Mouse (Mus musculus) midbrain, embryonic 12.5 days (tissue): ENCODE data around the gene Ngb. TPM values are rescaled to one million over a fixed set of nuclear protein-coding genes. Genes with fewer than 3 reads are reported as not detected.

Experiments
- ATAC-seq: fragments of 200-750 bp; cut with Nextera tagmentation; 2 replicates; pipeline ENCODE4 v1.8.0; 2017; ENCODE audit warnings: low read depth, moderate TSS enrichment, moderate library complexity; ENCODE audit not compliant: low FRiP score
- H3K27ac ChIP-seq: fragments of 300-500 bp; sonication (generic); replicated peaks from 2 replicates; pipeline ENCODE4 v1.5.1; 2016; ENCODE audit warnings: mild to moderate bottlenecking
- H3K27me3 ChIP-seq: fragments of 300-500 bp; sonication (generic); 2 replicates; pipeline ENCODE4 v1.6.1; 2016; ENCODE audit warnings: mild to moderate bottlenecking
- H3K36me3 ChIP-seq: fragments of 300-500 bp; sonication (generic); 2 replicates; pipeline ENCODE4 v1.6.1; 2016
- H3K4me1 ChIP-seq: fragments of 300-500 bp; sonication (generic); 2 replicates; pipeline ENCODE4 v1.6.1; 2016
- H3K4me2 ChIP-seq: fragments of 300-500 bp; sonication (generic); replicated peaks from 2 replicates; pipeline ENCODE4 v1.6.1; 2016; ENCODE audit warnings: mild to moderate bottlenecking, moderate library complexity
- H3K4me3 ChIP-seq: fragments of 300-500 bp; sonication (generic); 2 replicates; pipeline ENCODE4 v1.5.1; 2016; ENCODE audit warnings: mild to moderate bottlenecking
- H3K9ac ChIP-seq: fragments of 300-500 bp; sonication (generic); replicated peaks from 2 replicates; pipeline ENCODE4 v1.6.1; 2016; ENCODE audit warnings: mild to moderate bottlenecking, moderate library complexity
- H3K9me3 ChIP-seq: fragments of 300-500 bp; sonication (generic); 2 replicates; pipeline ENCODE4 v1.6.1; 2016; ENCODE audit warnings: mild to moderate bottlenecking
- WGBS: fragments of 180-500 bp; shearing (Covaris S2); methylation state at CpG from one replicate; pipeline ENCODE4 v1.1.7; 2016; 5-methylcytosine and 5-hydroxymethylcytosine counted together
- polyA plus RNA-seq: library from polyadenylated mRNA; unstranded; fragments of >200 nt; fragmentation: Nextera tagmentation; extraction: Ambion mirVana; gene quantifications from 2 replicates; pipeline ENCODE4 v1.2.1, GENCODE M21; 2016

The Ngb gene
- polyA plus RNA-seq: 0.66 and 0.69 TPM in 2 replicates

DNA sequence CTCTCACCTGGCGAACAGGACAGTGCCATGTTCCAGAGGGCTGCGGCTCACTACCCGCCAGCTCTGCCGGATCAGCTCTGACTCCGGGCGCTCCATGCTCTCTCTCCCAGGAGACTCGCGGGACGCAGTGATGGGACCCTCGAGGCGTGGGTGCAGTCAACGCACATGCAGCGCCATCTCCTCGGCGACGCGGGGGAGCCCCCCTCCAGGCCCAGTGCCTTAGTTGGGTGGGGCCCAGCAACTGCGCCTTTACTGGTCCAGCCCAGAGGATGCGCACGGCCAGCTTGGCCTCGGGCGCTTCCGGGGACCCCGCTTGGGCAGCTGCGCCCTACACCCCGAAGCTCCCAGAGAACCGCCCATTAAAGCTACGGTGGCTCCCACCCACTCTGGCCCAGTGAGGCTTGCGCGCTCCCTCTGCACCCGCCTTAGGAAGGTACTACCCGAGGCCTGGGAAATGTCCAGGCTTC is at the start of gene Ngb:
Ngb (minus strand) TSS at position 375 of the 467 bp plus-strand sequence.
- Histone ChIP-seq H3K4me3 (peak within 1 kb of the TSS; percentile 32), H3K36me3 (no peaks in the 10 kb centered on the region), H3K4me1 (peaks cover 9% of the 10 kb centered on the region; the same call in 1 of the 2 replicates), H3K27me3 (peaks cover 44% of the 10 kb centered on the region), H3K27ac (no peak within 1 kb of the TSS), H3K9me3 (no peaks in the 10 kb centered on the region), H3K9ac (no peak within 1 kb of the TSS; the same call in 1 of the 2 replicates), H3K4me2 (peak within 1 kb of the TSS; percentile 56)
- 3% methylated on average over 32 of the region's 32 CpGs for WGBS
- no peak for ATAC-seq

DNA sequence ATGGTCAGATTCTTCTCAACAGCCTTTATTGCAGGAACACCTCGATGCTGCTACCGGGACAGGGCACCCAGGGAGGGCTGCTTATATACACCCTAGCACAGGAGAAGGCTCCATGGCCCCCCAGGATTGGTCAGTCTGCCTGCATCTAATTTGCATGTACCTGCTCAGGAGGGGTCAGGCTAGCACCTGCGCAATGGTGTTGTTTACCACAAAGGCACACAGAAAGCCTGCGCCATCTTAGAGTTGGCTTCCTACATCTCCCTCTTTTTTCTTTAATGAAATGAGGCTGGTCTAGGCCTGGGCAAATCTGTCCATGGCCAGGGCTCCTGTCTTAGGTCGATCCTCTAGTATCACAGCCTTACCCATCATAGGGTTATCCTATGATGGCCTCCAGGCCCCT is 47.1 kb upstream of the Ngb start:
- 0 out of 2 replicates have a peak, but pooled peaks cover 5% of the 10 kb centered on the region for H3K9me3 ChIP-seq
- H3K36me3 ChIP-seq: peaks cover 7% of the 10 kb centered on the region; the same call in 1 of the 2 replicates
- peaks cover 16% of the 10 kb centered on the region for H3K4me1 ChIP-seq
- H3K27me3 ChIP-seq: no peaks in the 10 kb centered on the region
- H3K4me2 ChIP-seq: no peak overlapping the region
- 96% methylated on average over 5 of the region's 5 CpGs for WGBS
- H3K27ac ChIP-seq: no peak overlapping the region
- no peak overlapping the region for H3K4me3 ChIP-seq
- no peak overlapping the region for H3K9ac ChIP-seq
- ATAC-seq: no peak

DNA sequence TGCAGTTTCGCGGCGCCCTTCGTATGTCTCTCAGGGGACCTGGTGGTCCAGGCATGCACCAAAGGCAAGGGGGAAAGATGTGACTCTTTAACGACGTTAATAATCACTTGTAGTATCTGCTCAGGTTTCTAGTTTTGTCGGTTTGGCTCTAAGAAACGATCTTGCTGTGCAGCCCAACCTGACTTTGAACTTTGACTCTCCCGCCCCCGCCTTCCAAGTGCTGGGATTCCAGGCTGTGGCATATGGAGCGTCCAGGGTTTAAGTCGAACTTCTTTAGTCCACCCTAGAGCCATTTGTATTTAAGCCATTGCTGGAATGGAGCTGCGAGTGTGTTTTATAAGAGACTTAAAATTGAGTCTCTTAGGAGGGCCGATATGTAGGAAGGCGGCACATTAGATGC is 45.8 kb upstream of the Ngb start:
- 20% methylated on average over 15 of the region's 15 CpGs for WGBS
- Histone ChIP-seq H3K4me3 (peak overlapping the region; percentile 90), H3K36me3 (peaks cover 7% of the 10 kb centered on the region; the same call in 1 of the 2 replicates), H3K4me2 (peak overlapping the region; percentile 66), H3K27me3 (no peaks in the 10 kb centered on the region), H3K27ac (peak overlapping the region; percentile 96), H3K4me1 (peaks cover 16% of the 10 kb centered on the region), H3K9ac (peak overlapping the region; percentile 72), H3K9me3 (0 out of 2 replicates have a peak, but pooled peaks cover 3% of the 10 kb centered on the region)
- no peak for ATAC-seq

DNA sequence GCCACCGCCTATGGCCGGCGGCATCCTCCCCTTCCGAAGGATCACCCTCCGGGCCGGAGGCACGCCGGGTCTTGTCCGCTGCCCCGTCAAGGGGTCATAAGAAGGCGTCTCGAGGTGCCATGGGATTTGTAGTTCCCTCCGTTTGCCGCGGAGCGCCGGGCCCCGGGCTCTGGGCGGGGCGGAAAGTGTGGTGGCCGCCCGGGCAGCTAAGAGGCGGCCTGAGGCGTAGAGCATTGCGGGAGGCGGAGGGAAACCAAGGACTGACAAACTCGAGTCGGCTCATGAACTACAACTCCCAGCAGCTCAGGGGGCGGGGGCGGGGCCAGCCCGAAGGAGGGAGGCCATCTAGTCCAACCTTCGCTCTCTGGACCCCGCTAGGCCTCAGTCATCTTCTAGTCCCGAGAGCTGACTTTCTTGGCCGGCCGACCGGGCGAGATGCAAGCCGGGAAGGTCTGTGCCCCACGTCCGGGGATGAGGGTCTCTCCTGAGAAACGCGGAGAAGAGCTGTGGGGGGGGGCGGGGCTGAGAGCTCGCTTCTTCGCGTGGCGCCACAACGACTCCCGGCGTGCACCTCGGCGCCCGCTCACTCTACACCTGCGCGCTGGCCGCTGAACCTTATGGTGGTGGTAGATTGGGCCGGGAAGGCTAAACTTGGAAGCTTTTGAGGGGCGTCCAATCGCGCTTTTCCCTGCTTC is 45.2 kb upstream of the Ngb start, which contains the start of gene Pomt2:
Pomt2 (minus strand) TSS at position 574 of the 695 bp plus-strand sequence.
- no peaks in the 10 kb centered on the region for H3K27me3 ChIP-seq
- H3K36me3 ChIP-seq: peaks cover 7% of the 10 kb centered on the region; the same call in 1 of the 2 replicates
- H3K9ac ChIP-seq: peak within 1 kb of the TSS; percentile 72
- H3K27ac ChIP-seq: peak within 1 kb of the TSS; percentile 96
- H3K4me3 ChIP-seq: peak within 1 kb of the TSS; percentile 90
- H3K9me3 ChIP-seq: 0 out of 2 replicates have a peak, but pooled peaks cover 3% of the 10 kb centered on the region
- WGBS: under 1% methylated on average over 61 of the region's 61 CpGs
- peak within 1 kb of the TSS; percentile 66 for H3K4me2 ChIP-seq
- peak; percentile 97 for ATAC-seq
- peaks cover 16% of the 10 kb centered on the region for H3K4me1 ChIP-seq

DNA sequence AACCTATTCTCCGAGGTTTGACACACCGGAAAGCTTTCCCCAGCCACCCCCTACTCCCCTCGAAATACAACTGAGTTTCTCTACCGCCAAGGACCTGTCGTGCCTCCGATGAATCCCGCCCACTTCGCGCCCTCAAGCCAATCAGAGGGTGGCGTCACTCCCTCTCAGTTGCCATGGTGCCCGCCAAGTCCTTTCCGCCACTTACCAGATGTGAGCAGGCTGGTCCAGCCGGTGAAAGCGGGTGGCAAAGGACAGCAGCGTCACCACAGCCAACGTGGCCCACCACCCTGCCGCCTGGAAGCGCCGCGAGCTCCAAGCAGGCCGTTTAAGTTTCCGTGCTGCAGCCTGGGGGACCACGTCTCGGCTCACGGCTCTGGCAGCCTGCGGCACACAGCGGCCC is 44.6 kb upstream of the Ngb start, which contains the start of gene Gstz1:
Gstz1 (plus strand) TSS at position 200 of the 400 bp plus-strand sequence.
- H3K4me1 ChIP-seq: peaks cover 16% of the 10 kb centered on the region
- H3K36me3 ChIP-seq: peaks cover 7% of the 10 kb centered on the region; the same call in 1 of the 2 replicates
- peak; percentile 91 for ATAC-seq
- peak within 1 kb of the TSS; percentile 66 for H3K4me2 ChIP-seq
- peak within 1 kb of the TSS; percentile 90 for H3K4me3 ChIP-seq
- H3K9ac ChIP-seq: peak within 1 kb of the TSS; percentile 72
- H3K27ac ChIP-seq: peak within 1 kb of the TSS; percentile 96
- no peaks in the 10 kb centered on the region for H3K27me3 ChIP-seq
- whole genome bisulfite sequencing: under 1% methylated on average over 27 of the region's 27 CpGs
- 0 out of 2 replicates have a peak, but pooled peaks cover 3% of the 10 kb centered on the region for H3K9me3 ChIP-seq

DNA sequence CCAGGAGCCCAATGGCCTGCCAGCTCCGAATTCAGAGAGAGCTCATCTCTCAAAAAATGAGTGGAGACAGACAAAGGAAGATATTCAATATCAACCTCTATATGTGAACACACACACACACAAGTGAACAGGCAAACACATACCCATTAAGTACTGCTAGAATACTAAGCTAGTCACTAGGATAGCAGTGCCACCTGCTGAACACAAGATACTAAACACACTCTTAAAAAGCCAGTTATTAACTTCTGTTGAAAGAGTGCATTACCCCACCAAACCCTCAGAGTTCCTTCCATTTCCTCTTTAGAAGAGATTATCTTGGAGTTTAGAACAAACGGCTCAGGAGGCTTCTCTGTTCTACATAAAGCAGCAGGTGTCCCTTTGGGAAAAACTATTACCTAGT is 39.8 kb upstream of the Ngb start:
- H3K36me3 ChIP-seq: peaks cover 3% of the 10 kb centered on the region; the same call in 1 of the 2 replicates
- no peak overlapping the region for H3K4me3 ChIP-seq
- no peaks in the 10 kb centered on the region for H3K27me3 ChIP-seq
- no peak overlapping the region for H3K27ac ChIP-seq
- H3K9me3 ChIP-seq: no peaks in the 10 kb centered on the region
- 76% methylated on average over 2 of the region's 2 CpGs for WGBS
- H3K4me1 ChIP-seq: peaks cover 23% of the 10 kb centered on the region
- no peak overlapping the region for H3K9ac ChIP-seq
- no peak overlapping the region for H3K4me2 ChIP-seq
- ATAC-seq: no peak

DNA sequence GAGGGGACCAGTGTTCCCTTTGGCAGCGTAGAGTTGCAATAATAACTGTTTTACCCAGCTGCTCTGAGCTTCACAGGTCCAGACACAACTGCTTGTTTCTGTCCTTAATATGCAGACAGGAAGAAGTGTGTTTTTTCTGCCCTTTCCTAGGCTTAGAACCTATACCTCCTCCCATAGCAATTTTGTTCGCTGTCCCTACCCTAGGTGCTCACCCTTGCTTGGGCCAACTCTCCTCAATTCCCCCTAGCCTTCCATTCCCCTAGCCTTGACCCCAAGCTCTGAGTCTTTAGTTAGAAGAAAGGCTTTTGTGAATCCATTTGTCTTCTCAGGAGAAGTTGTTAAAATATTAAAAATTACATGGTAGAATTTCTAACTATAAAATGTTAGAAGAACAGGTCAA is 36.4 kb upstream of the Ngb start:
- no peak for ATAC-seq
- no peaks in the 10 kb centered on the region for H3K27me3 ChIP-seq
- H3K4me3 ChIP-seq: no peak overlapping the region
- H3K27ac ChIP-seq: peak overlapping the region; percentile 64
- no peak overlapping the region for H3K9ac ChIP-seq
- H3K4me2 ChIP-seq: no peak overlapping the region
- H3K36me3 ChIP-seq: peaks cover 3% of the 10 kb centered on the region; the same call in 1 of the 2 replicates
- peaks cover 14% of the 10 kb centered on the region for H3K4me1 ChIP-seq
- H3K9me3 ChIP-seq: no peaks in the 10 kb centered on the region
- 43% methylated on average over 2 of the region's 2 CpGs for WGBS

DNA sequence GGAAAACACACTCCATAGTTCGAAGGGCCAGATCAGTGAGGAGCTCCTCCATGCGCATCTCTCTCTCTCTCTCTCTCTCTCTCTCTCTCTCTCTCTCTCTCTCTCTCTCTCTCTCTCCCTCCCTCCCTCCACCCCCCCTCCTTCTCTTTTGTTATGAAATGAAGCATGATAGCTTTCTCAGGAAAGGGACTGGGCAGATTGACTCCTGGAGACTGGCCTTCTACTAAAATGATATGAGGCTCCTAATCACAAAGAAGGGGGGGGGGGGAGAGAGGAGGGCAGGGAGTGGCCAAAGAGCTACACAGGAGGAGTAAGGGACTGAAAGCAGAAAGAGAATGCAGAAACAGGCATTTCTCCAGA is 36.0 kb upstream of the Ngb start:
- Histone ChIP-seq H3K4me1 (peaks cover 14% of the 10 kb centered on the region), H3K9me3 (no peaks in the 10 kb centered on the region), H3K27ac (peak overlapping the region; percentile 76), H3K4me2 (peak overlapping the region; percentile 5; the same call in 1 of the 2 replicates), H3K27me3 (no peaks in the 10 kb centered on the region), H3K4me3 (no peak overlapping the region), H3K9ac (peak overlapping the region; percentile 28; the same call in 1 of the 2 replicates), H3K36me3 (peaks cover 3% of the 10 kb centered on the region)
- peak; percentile 57 for ATAC-seq
- WGBS: 21% methylated on average over 2 of the region's 2 CpGs

DNA sequence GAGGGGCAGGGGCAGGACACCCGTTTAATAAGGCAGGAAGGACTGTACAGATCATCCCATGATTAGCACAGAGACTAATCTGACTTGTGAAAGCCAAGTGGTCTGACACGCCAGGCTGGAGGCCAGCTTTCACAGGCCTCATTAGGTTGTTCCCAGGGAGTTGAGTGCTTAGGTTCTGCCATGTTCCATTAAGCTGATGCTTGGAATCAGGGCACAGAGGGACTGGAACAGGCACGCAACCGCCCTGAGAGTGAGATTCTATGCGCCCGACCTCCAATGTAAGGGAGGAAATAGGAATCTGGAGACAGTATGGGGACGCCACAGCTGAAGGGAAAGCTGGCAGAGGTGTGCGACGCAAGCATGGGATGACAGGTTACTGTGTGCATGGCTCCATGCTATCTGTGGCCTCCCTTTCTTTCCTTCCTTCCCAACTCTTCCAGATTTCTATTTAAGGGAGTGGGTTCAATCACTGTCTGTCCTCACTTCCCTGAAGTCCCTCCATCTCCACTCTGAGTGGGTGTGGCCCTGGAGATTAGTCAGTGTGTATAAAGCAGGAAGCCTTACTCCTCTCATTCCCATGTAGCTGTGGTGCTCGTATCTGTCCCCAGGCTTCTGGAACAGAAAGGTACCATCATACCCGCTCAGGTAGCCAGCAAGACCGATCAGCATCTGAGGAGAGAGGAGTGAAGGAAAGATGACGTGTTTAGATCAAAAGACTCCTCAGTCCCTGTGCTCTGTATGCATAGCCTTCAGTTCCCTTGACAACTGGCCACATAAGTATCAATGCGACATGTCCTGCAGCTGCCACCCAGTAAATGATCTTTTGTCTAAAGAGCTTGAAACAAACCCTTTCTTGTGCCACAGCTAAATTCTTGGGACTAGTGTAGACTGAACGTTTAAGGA is 35.4 kb upstream of the Ngb start:
- peaks cover 14% of the 10 kb centered on the region for H3K4me1 ChIP-seq
- peaks cover 3% of the 10 kb centered on the region for H3K36me3 ChIP-seq
- no peaks in the 10 kb centered on the region for H3K27me3 ChIP-seq
- no peak overlapping the region for H3K4me3 ChIP-seq
- H3K9ac ChIP-seq: peak overlapping the region; percentile 28; the same call in 1 of the 2 replicates
- peak; percentile 88 for ATAC-seq
- H3K9me3 ChIP-seq: no peaks in the 10 kb centered on the region
- H3K4me2 ChIP-seq: peak overlapping the region; percentile 5; the same call in 1 of the 2 replicates
- WGBS: 55% methylated on average over 15 of the region's 15 CpGs
- H3K27ac ChIP-seq: peak overlapping the region; percentile 76

DNA sequence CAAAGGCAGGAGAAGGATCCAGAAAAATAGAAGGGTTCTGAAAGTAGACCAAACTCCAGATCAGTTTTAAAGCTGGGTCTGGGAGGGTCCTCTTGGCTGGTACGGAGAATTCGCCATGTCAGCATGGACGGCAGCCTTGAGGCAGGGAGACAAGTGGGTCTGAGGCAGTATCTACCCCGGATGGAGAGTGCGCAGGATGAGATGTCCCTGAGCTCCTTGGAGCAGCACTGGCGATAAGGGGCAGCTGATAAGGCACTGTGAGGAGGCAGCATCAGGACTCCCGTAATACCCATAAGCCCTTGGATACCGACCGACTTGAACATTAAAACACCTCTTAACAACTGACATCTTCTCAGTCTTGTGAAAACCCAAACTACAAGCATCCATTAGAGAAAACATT is 30.4 kb upstream of the Ngb start:
- ATAC-seq: no peak
- Histone ChIP-seq H3K27ac (no peak overlapping the region), H3K27me3 (no peaks in the 10 kb centered on the region), H3K4me3 (no peak overlapping the region), H3K9ac (no peak overlapping the region), H3K36me3 (peaks cover 27% of the 10 kb centered on the region), H3K9me3 (no peaks in the 10 kb centered on the region), H3K4me2 (no peak overlapping the region), H3K4me1 (peaks cover 9% of the 10 kb centered on the region)
- WGBS: 92% methylated on average over 9 of the region's 9 CpGs

DNA sequence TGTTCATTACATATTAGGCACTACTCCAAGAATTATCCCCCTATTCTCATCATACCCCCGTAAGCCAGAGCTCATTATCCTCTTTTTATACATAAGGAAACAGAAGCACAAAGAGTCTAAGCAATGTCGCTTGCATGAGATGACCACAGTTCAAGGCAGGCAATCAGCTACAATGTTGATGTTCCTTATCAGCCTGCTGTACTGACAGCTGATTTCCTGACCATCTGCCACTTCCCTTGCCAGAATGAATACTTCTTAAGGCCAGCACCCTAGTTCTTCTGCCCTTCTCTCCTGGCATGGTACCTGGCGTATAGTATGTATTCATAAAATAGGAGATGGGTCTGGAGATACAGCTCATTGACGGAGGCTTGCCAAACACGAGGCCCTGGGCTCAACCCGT is 29.9 kb upstream of the Ngb start:
- Histone ChIP-seq H3K4me2 (no peak overlapping the region), H3K4me3 (no peak overlapping the region), H3K9ac (no peak overlapping the region), H3K27ac (no peak overlapping the region), H3K4me1 (peaks cover 4% of the 10 kb centered on the region; the same call in 1 of the 2 replicates), H3K36me3 (peaks cover 27% of the 10 kb centered on the region), H3K27me3 (no peaks in the 10 kb centered on the region), H3K9me3 (no peaks in the 10 kb centered on the region)
- no peak for ATAC-seq
- WGBS: 93% methylated on average over 6 of the region's 6 CpGs
